In genomic region chr5:111749599-111749998, GRCm38 (mm10) we compare ENCODE assay signal across 19 mouse cellular contexts. TPM values are rescaled to one million over a fixed set of nuclear protein-coding genes. Genes with fewer than 3 reads are reported as not detected.
DNase-seq lines count a peak whose midpoint lies in the region; ATAC-seq lines count a peak whose summit lies in the region.
"Had no signal": no experiment of that assay in that cellular context is flagged by ENCODE, and none has a peak within 500 bp of the region (broad histone marks: within the 10 kb centered on the region; RNA-seq: fewer than 3 reads in every experiment).

No protein-coding gene starts in this region.

- DNase-seq in heart, adult 9 months (ENCODE audit: low spot score in 2 of 2) = no peak
- no peak for DNase-seq in neural tube, embryonic 10.5 days (ENCODE audit: extremely low spot score, low spot score)
- DNase-seq in Muller cell, postnatal 12 days (ENCODE audit: inconsistent ontology term) = no peak
- no peak for DNase-seq in gastrocnemius, postnatal 4 days (ENCODE audit: low spot score in 2 of 2)
- DNase-seq: adrenal gland, postnatal 25 days; cerebellum, postnatal 10 days; kidney, postnatal 14 days; layer of hippocampus, postnatal 36 days; thymus, postnatal 25 days had no signal

- no peak overlapping the region for H3K4me3 ChIP-seq in heart, embryonic 14.5 days (ENCODE audit: control insufficient read depth in 1 of 2, insufficient read depth in 1 of 2, low read depth in 1 of 2, low read length in 2 of 2)
- H3K4me3 ChIP-seq in neural tube, embryonic 13.5 days = no peak overlapping the region
- H3K4me3 ChIP-seq in hindbrain, embryonic 16.5 days (ENCODE audit: low read length) = no peak overlapping the region
- H3K4me3 ChIP-seq in stomach, embryonic 16.5 days (replicated peaks; ENCODE audit: low read length) = no peak overlapping the region
- H3K4me3 ChIP-seq: embryonic facial prominence, embryonic 10.5 days; limb, embryonic 10.5 days had no signal

- no peaks in the 10 kb centered on the region for H3K27me3 ChIP-seq in heart, embryonic 14.5 days (ENCODE audit: control insufficient read depth, insufficient read depth, low read length)
- H3K27me3 ChIP-seq in neural tube, embryonic 13.5 days = 0 out of 2 replicates have a peak, but pooled peaks cover 3% of the 10 kb centered on the region
- no peaks in the 10 kb centered on the region for H3K27me3 ChIP-seq in hindbrain, embryonic 16.5 days (replicated peaks; ENCODE audit: control insufficient read depth, insufficient read depth, low read length)
- H3K27me3 ChIP-seq in stomach, embryonic 16.5 days (ENCODE audit: control insufficient read depth, insufficient read depth, low read length) = no peaks in the 10 kb centered on the region

- WGBS in heart, embryonic 14.5 days = 40% methylated on average over 5 of the region's 5 CpGs
- WGBS in neural tube, embryonic 13.5 days = 90% methylated on average over 5 of the region's 5 CpGs
- 87% methylated on average over 5 of the region's 5 CpGs for WGBS in hindbrain, embryonic 16.5 days
- WGBS in stomach, embryonic 16.5 days = 61% methylated on average over 5 of the region's 5 CpGs

- H3K9ac ChIP-seq in heart, embryonic 14.5 days (ENCODE audit: low read length) = no peak overlapping the region
- no peak overlapping the region for H3K9ac ChIP-seq in neural tube, embryonic 13.5 days
- no peak overlapping the region for H3K9ac ChIP-seq in hindbrain, embryonic 16.5 days (ENCODE audit: low read depth, low read length)
- no peak overlapping the region for H3K9ac ChIP-seq in stomach, embryonic 16.5 days (ENCODE audit: low read length)
- H3K9ac ChIP-seq: liver, embryonic 14.5 days had no signal

- ATAC-seq in heart, embryonic 14.5 days (ENCODE audit: insufficient number of reproducible peaks, insufficient read depth, low FRiP score, low read depth) = 0 out of 2 replicates have a peak, but pooled peaks have one; percentile 39
- no peak for ATAC-seq in neural tube, embryonic 13.5 days (ENCODE audit: low read depth)
- ATAC-seq in hindbrain, embryonic 16.5 days = no peak
- no peak; the same call in 1 of the 2 replicates for ATAC-seq in stomach, embryonic 16.5 days (ENCODE audit: insufficient read depth, low FRiP score)

- no peaks in the 10 kb centered on the region for H3K36me3 ChIP-seq in heart, embryonic 14.5 days (ENCODE audit: control insufficient read depth, insufficient read depth, low read length)
- no peaks in the 10 kb centered on the region for H3K36me3 ChIP-seq in neural tube, embryonic 13.5 days
- H3K36me3 ChIP-seq in hindbrain, embryonic 16.5 days (ENCODE audit: control insufficient read depth, insufficient read depth, low read length) = no peaks in the 10 kb centered on the region
- H3K36me3 ChIP-seq in stomach, embryonic 16.5 days (ENCODE audit: control insufficient read depth, insufficient read depth, low read length) = no peaks in the 10 kb centered on the region
- H3K36me3 ChIP-seq: G1E; limb, embryonic 10.5 days had no signal

- H3K4me1 ChIP-seq in heart, embryonic 14.5 days (ENCODE audit: control insufficient read depth in 2 of 2, insufficient read depth in 2 of 2, low read length in 2 of 2) = peaks cover 15 to 21% of the 10 kb centered on the region in 2 experiments
- H3K4me1 ChIP-seq in neural tube, embryonic 13.5 days (replicated peaks) = peaks cover 13% of the 10 kb centered on the region
- H3K4me1 ChIP-seq in hindbrain, embryonic 16.5 days (ENCODE audit: control insufficient read depth, insufficient read depth, low read depth, low read length) = peaks cover 12% of the 10 kb centered on the region
- peaks cover 16% of the 10 kb centered on the region; the same call in 1 of the 2 replicates for H3K4me1 ChIP-seq in stomach, embryonic 16.5 days (ENCODE audit: control insufficient read depth, insufficient read depth, low read length)

- peak overlapping the region; percentile 75 to 79 for H3K27ac ChIP-seq in heart, embryonic 14.5 days (replicated peaks in 1 of 2; ENCODE audit: control insufficient read depth in 1 of 2, insufficient read depth in 1 of 2, low read depth in 2 of 2, low read length in 2 of 2)
- peak overlapping the region; percentile 29 for H3K27ac ChIP-seq in neural tube, embryonic 13.5 days (replicated peaks)
- peak overlapping the region; percentile 16; the same call in 1 of the 2 replicates for H3K27ac ChIP-seq in hindbrain, embryonic 16.5 days (ENCODE audit: low read depth, low read length)
- peak overlapping the region; percentile 61 for H3K27ac ChIP-seq in stomach, embryonic 16.5 days (ENCODE audit: low read length)
- H3K27ac ChIP-seq: embryonic facial prominence, embryonic 10.5 days; limb, embryonic 10.5 days; liver, embryonic 14.5 days; macrophage had no signal

- no peaks in the 10 kb centered on the region for H3K9me3 ChIP-seq in heart, embryonic 14.5 days (ENCODE audit: control insufficient read depth, low read length)
- peaks cover 4% of the 10 kb centered on the region; the same call in 1 of the 2 replicates for H3K9me3 ChIP-seq in neural tube, embryonic 13.5 days
- H3K9me3 ChIP-seq in hindbrain, embryonic 16.5 days (ENCODE audit: control insufficient read depth, low read length) = no peaks in the 10 kb centered on the region
- H3K9me3 ChIP-seq in stomach, embryonic 16.5 days (replicated peaks; ENCODE audit: control insufficient read depth, low read length) = no peaks in the 10 kb centered on the region
- H3K9me3 ChIP-seq: embryonic facial prominence, embryonic 10.5 days; limb, embryonic 10.5 days had no signal

- no peak overlapping the region for H3K4me2 ChIP-seq in heart, embryonic 14.5 days (ENCODE audit: low read length)
- no peak overlapping the region for H3K4me2 ChIP-seq in neural tube, embryonic 13.5 days
- H3K4me2 ChIP-seq in hindbrain, embryonic 16.5 days (ENCODE audit: low read length) = no peak overlapping the region
- H3K4me2 ChIP-seq in stomach, embryonic 16.5 days (ENCODE audit: low read depth, low read length) = no peak overlapping the region

RNA-seq across cellular contexts. Expression of gene Gm26897, which starts 15.9 kb away (rescaled TPM):
- polyA plus RNA-seq in heart, embryonic 14.5 days (2014; fragmentation: Nextera tagmentation; extraction: Ambion mirVana) = not detected in 2 replicates
- not detected in 2 replicates for polyA plus RNA-seq in neural tube, embryonic 13.5 days (2015; fragmentation: Nextera tagmentation; extraction: Ambion mirVana)
- polyA plus RNA-seq in hindbrain, embryonic 16.5 days (2015; fragmentation: Nextera tagmentation; extraction: Ambion mirVana) = not detected in 2 replicates
- not detected in 2 replicates for polyA plus RNA-seq in stomach, embryonic 16.5 days (2015; fragmentation: Nextera tagmentation; extraction: Ambion mirVana)
- total RNA-seq in gastrocnemius, postnatal 4 days (2021) = not detected
- total RNA-seq: adrenal gland, postnatal 25 days; G1E; gastrocnemius, adult 18-20 months; layer of hippocampus, postnatal 36 days had no signal
- polyA plus RNA-seq: embryonic facial prominence, embryonic 10.5 days; G1E; limb, embryonic 10.5 days; liver, embryonic 14.5 days; macrophage had no signal

Comparison
In these comparisons a context has a peak if more than half of its experiments do, and no peak if none do; other contexts are left out.
1. H3K27ac ChIP-seq: peak in every context shown above with its lines; median percentile 77 in heart, embryonic 14.5 days; 61 in stomach, embryonic 16.5 days; 29 in neural tube, embryonic 13.5 days; 16 in hindbrain, embryonic 16.5 days.